Mouse (Mus musculus) liver, postnatal 0 days (tissue): ENCODE data around the gene Pabpn1l. TPM values are rescaled to one million over a fixed set of nuclear protein-coding genes. Genes with fewer than 3 reads are reported as not detected.

ENCODE experiments used
- ATAC-seq: fragments of 200-750 bp; cut with Nextera tagmentation; 2 replicates; pipeline ENCODE4 v1.8.0; 2017; ENCODE audit warnings: mild to moderate bottlenecking, moderate library complexity
- DNase-seq: peaks from one replicate; pipeline ENCODE4 v3.0.0-alpha.2; 2016
- H3K27ac ChIP-seq: fragments of 300-500 bp; sonication (generic); 2 replicates; pipeline ENCODE4 v1.5.1; 2014; ENCODE audit warnings: antibody characterized with exemption, moderate library complexity, mild to moderate bottlenecking, low read depth
- H3K27me3 ChIP-seq: fragments of 300-500 bp; sonication (generic); 2 replicates; pipeline ENCODE4 v1.6.1; 2014; ENCODE audit warnings: low read length, control low read depth, mixed read lengths; ENCODE audit not compliant: insufficient read depth
- H3K36me3 ChIP-seq: fragments of 300-500 bp; sonication (generic); replicated peaks from 2 replicates; pipeline ENCODE4 v1.6.1; 2014; ENCODE audit warnings: mild to moderate bottlenecking, control low read depth, low read length, moderate library complexity, mixed read lengths; ENCODE audit not compliant: insufficient read depth
- H3K4me1 ChIP-seq: fragments of 300-500 bp; sonication (generic); 2 replicates; pipeline ENCODE4 v1.6.1; 2014; ENCODE audit warnings: antibody characterized with exemption, mild to moderate bottlenecking, control low read depth; ENCODE audit not compliant: insufficient read depth
- H3K4me2 ChIP-seq: fragments of 300-500 bp; sonication (generic); 2 replicates; pipeline ENCODE4 v1.6.1; 2014; ENCODE audit warnings: low read depth, mild to moderate bottlenecking, low read length, moderate library complexity, mixed read lengths
- H3K4me3 ChIP-seq: fragments of 300-500 bp; sonication (generic); 2 replicates; pipeline ENCODE4 v1.5.1; 2014; ENCODE audit warnings: low read depth, low read length
- H3K9ac ChIP-seq: fragments of 300-500 bp; sonication (generic); replicated peaks from 2 replicates; pipeline ENCODE4 v1.6.1; 2014; ENCODE audit warnings: mild to moderate bottlenecking, moderate library complexity
- H3K9me3 ChIP-seq: fragments of 300-500 bp; sonication (generic); 2 replicates; pipeline ENCODE4 v1.6.1; 2016; ENCODE audit warnings: mild to moderate bottlenecking, control low read depth, low read length, mixed read lengths
- CTCF ChIP-seq: sonication (generic); IDR thresholded peaks from 2 replicates; pipeline ENCODE4 v1.5.1; 2016; ENCODE audit warnings: antibody characterized with exemption, low read depth
- EP300 ChIP-seq: IDR thresholded peaks from 2 replicates; pipeline ENCODE4 v1.6.1; 2016; ENCODE audit warnings: antibody characterized with exemption, low read depth, mild to moderate bottlenecking
- WGBS: fragments of 180-500 bp; shearing (Covaris S2); extraction: QIAGEN DNeasy Blood & Tissue Kit; methylation state at CpG from one replicate; pipeline ENCODE4 v1.1.7; 2014; ENCODE audit not compliant: insufficient replicate concordance; 5-methylcytosine and 5-hydroxymethylcytosine counted together
- polyA plus RNA-seq: library from polyadenylated mRNA; unstranded; fragments of >200 nt; fragmentation: Nextera tagmentation; extraction: Ambion mirVana; gene quantifications from 2 replicates; pipeline ENCODE4 v1.2.1, GENCODE M21; 2015

Pabpn1l gene
- polyA plus RNA-seq, 1 experiment from 2014 or later, result not detected

- peaks cover 11% of the 10 kb centered on the region for H3K36me3 ChIP-seq
- H3K27ac ChIP-seq, result peak overlapping the region; percentile 49; the same call in 1 of the 2 replicates
- TF ChIP-seq EP300, result no peak
- no peak for TF ChIP-seq CTCF
- H3K9me3 ChIP-seq, result no peaks in the 10 kb centered on the region
- no peaks in the 10 kb centered on the region for H3K27me3 ChIP-seq
- no peak for DNase-seq
- H3K4me1 ChIP-seq, result peaks cover 7% of the 10 kb centered on the region; the same call in 1 of the 2 replicates
- H3K4me3 ChIP-seq, result no peak overlapping the region
- WGBS, result 68% methylated on average over 4 of the region's 4 CpGs
- no peak for ATAC-seq
- 0 out of 2 replicates have a peak overlapping the region, but pooled peaks have one; percentile 19 for H3K4me2 ChIP-seq
- H3K9ac ChIP-seq, result no peak overlapping the region
Measured at GRCm38 (mm10) chr8:122605367-122605766, 17.2 kb downstream of the Pabpn1l start.

- no peak overlapping the region for H3K4me2 ChIP-seq
- no peak for TF ChIP-seq EP300
- TF ChIP-seq CTCF, result no peak
- ATAC-seq, result no peak
- no peak for DNase-seq
- H3K9me3 ChIP-seq, result no peaks in the 10 kb centered on the region
- WGBS, result 35% methylated on average over 1 of the region's 1 CpGs
- 0 out of 2 replicates have a peak, but pooled peaks cover 2% of the 10 kb centered on the region for H3K4me1 ChIP-seq
- no peak overlapping the region for H3K9ac ChIP-seq
- peaks cover 17% of the 10 kb centered on the region for H3K36me3 ChIP-seq
- H3K4me3 ChIP-seq, result no peak overlapping the region
- peak overlapping the region; percentile 49 for H3K27ac ChIP-seq
- H3K27me3 ChIP-seq, result no peaks in the 10 kb centered on the region
Measured at GRCm38 (mm10) chr8:122604640-122605039, 17.9 kb downstream of the Pabpn1l start.

DNA sequence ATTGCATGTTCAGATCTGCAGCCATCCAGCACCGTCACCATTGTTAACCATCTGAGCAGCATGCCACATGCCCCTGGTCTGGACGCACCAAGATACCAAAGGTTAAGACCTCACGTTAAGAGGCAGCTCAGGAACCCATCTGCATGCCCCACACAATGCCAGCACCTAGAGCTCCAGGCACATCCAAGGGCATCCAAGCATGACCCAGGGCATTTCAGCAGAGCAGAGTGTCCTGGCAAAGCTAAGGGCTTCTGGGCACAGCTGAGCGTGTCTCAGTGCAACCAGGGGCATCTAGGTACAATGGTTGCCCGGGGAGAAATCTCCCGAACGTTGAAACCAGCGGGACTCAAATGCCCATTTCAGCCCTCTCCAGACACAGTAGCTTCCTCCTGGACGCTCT lies 21.9 kb downstream of the Pabpn1l start:
- WGBS, result 92% methylated on average over 9 of the region's 9 CpGs
- Histone ChIP-seq H3K4me2 (no peak overlapping the region), H3K4me1 (0 out of 2 replicates have a peak, but pooled peaks cover 2% of the 10 kb centered on the region), H3K36me3 (peaks cover 27% of the 10 kb centered on the region), H3K4me3 (no peak overlapping the region), H3K9me3 (no peaks in the 10 kb centered on the region), H3K27ac (no peak overlapping the region), H3K9ac (no peak overlapping the region), H3K27me3 (no peaks in the 10 kb centered on the region)
- TF ChIP-seq EP300 (no peak), CTCF (no peak)
- no peak for ATAC-seq
- no peak for DNase-seq

GRCm38 (mm10) chr8:122596031-122596430 lies 26.5 kb downstream of the Pabpn1l start:
- Histone ChIP-seq H3K9ac (no peak overlapping the region), H3K4me3 (no peak overlapping the region), H3K36me3 (peaks cover 26% of the 10 kb centered on the region), H3K9me3 (no peaks in the 10 kb centered on the region), H3K27ac (peak overlapping the region; percentile 66), H3K4me2 (no peak overlapping the region; the same call in 1 of the 2 replicates), H3K4me1 (no peaks in the 10 kb centered on the region; the same call in 1 of the 2 replicates), H3K27me3 (no peaks in the 10 kb centered on the region)
- ATAC-seq (no peak), DNase-seq (no peak)
- TF ChIP-seq EP300 (no peak), CTCF (no peak)
- 32% methylated on average over 4 of the region's 4 CpGs for WGBS

- Histone ChIP-seq H3K4me3 (no peak overlapping the region), H3K9me3 (no peaks in the 10 kb centered on the region), H3K36me3 (peaks cover 23% of the 10 kb centered on the region), H3K27me3 (no peaks in the 10 kb centered on the region), H3K4me2 (0 out of 2 replicates have a peak overlapping the region, but pooled peaks have one; percentile 29), H3K9ac (peak overlapping the region; percentile 38; the same call in 1 of the 2 replicates), H3K4me1 (no peaks in the 10 kb centered on the region; the same call in 1 of the 2 replicates), H3K27ac (peak overlapping the region; percentile 69; the same call in 1 of the 2 replicates)
- TF ChIP-seq CTCF (no peak), EP300 (no peak)
- ATAC-seq, result no peak
- WGBS, result 72% methylated on average over 19 of the region's 19 CpGs
- no peak for DNase-seq
Measured at GRCm38 (mm10) chr8:122593783-122594507, 28.6 kb downstream of the Pabpn1l start.

GRCm38 (mm10) chr8:122593240-122593639 lies 29.3 kb downstream of the Pabpn1l start:
- 51% methylated on average over 12 of the region's 12 CpGs for WGBS
- peak overlapping the region; percentile 69; the same call in 1 of the 2 replicates for H3K27ac ChIP-seq
- TF ChIP-seq EP300 (no peak), CTCF (no peak)
- no peaks in the 10 kb centered on the region for H3K27me3 ChIP-seq
- H3K4me1 ChIP-seq, result no peaks in the 10 kb centered on the region; the same call in 1 of the 2 replicates
- DNase-seq (peak; percentile 44), ATAC-seq (peak; percentile 53)
- H3K36me3 ChIP-seq, result peaks cover 20% of the 10 kb centered on the region
- H3K9me3 ChIP-seq, result no peaks in the 10 kb centered on the region
- H3K4me3 ChIP-seq, result no peak overlapping the region
- peak overlapping the region; percentile 29; the same call in 1 of the 2 replicates for H3K4me2 ChIP-seq
- no peak overlapping the region for H3K9ac ChIP-seq
